8 mouse cellular contexts compared by ENCODE assay signal in the genomic region with DNA sequence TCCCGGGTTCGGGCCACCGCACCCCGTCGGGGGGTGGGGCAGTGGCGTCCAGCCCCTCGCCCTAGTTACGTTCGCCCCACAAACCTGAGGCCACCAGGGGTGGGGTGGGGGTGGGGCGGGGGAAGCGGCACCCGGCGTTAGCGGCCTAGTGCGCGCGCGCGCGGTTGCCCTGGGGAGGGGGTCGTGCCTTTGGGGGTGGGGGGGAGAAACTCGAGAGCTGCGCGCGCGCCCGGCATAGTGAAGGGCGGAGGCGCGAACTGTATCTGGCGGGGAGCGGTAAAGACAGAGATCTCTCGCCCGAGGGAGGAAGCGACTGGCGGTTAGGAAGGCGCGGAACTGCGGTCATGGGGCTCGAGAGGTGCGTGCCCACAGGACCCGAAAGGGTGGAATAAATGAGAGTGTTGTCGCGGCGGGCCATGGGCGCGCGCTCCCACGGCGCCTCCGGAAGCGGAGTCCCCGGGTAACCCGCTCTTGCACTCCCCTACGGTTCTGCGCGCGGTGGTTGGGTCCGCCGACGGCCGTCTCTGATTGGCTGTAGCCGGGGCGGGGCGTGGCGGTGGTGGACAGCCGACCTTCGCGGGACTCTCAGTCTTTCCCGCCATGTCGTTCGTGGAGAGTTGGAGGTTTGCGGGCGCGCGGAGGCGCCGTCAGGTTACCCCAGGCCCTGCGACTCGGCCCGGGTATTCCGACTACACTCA. TPM values are rescaled to one million over a fixed set of nuclear protein-coding genes. Genes with fewer than 3 reads are reported as not detected.
DNase-seq lines count a peak whose midpoint lies in the region; ATAC-seq lines count a peak whose summit lies in the region.

A gene (plus strand): TSS at position 204 of the 698 bp plus-strand sequence.

- peak within 1 kb of the TSS; percentile 82 for H3K9ac ChIP-seq in hindbrain, embryonic 16.5 days (ENCODE audit: low read depth, low read length)

- H3K79me2 ChIP-seq in macrophage (ENCODE audit: inconsistent target): peaks cover 69% of the 10 kb centered on the region

- peak within 1 kb of the TSS; percentile 62 for H3K4me3 ChIP-seq in hindbrain, embryonic 16.5 days (ENCODE audit: low read length)
- H3K4me3 ChIP-seq in macrophage (ENCODE audit: inconsistent target): peak within 1 kb of the TSS; percentile 100

- peaks cover 18% of the 10 kb centered on the region for H3K4me1 ChIP-seq in hindbrain, embryonic 16.5 days (ENCODE audit: control insufficient read depth, insufficient read depth, low read depth, low read length)

- no peaks in the 10 kb centered on the region for H3K27me3 ChIP-seq in hindbrain, embryonic 16.5 days (replicated peaks; ENCODE audit: control insufficient read depth, insufficient read depth, low read length)

- ATAC-seq in hindbrain, embryonic 16.5 days: peak; percentile 92

- WGBS in hindbrain, embryonic 16.5 days: under 1% methylated on average over 65 of the region's 82 CpGs
- WGBS in macrophage (ENCODE audit: missing documents): under 1% methylated on average over 60 of the region's 82 CpGs

- DNase-seq in WW6 (ENCODE audit: low read depth, low spot score): peak; percentile 81
- peak; percentile 94 to 98 for DNase-seq in cerebellum, postnatal 4 days (ENCODE audit: low spot score in 2 of 2)
- DNase-seq in gastrocnemius, adult 18-20 months (ENCODE audit: low spot score): peak; percentile 97
- peak; percentile 98 to 99 for DNase-seq in left cerebral cortex, adult 18-20 months (ENCODE audit: low spot score in 2 of 2)
- peak; percentile 98 for DNase-seq in right cerebral cortex, adult 18-20 months
- peak; percentile 91 for DNase-seq in urinary bladder, postnatal 10 days (ENCODE audit: low spot score)

- H3K27ac ChIP-seq in hindbrain, embryonic 16.5 days (ENCODE audit: low read depth, low read length): peak within 1 kb of the TSS; percentile 98
- H3K27ac ChIP-seq in macrophage: peak within 1 kb of the TSS; percentile 81

- H3K36me3 ChIP-seq in hindbrain, embryonic 16.5 days (ENCODE audit: control insufficient read depth, insufficient read depth, low read length): peaks cover 3% of the 10 kb centered on the region; the same call in 1 of the 2 replicates
- H3K36me3 ChIP-seq in macrophage (ENCODE audit: inconsistent target): peaks cover 10% of the 10 kb centered on the region; the same call in 1 of the 2 replicates

- peak within 1 kb of the TSS; percentile 81 for H3K4me2 ChIP-seq in hindbrain, embryonic 16.5 days (ENCODE audit: low read length)

- no peaks in the 10 kb centered on the region for H3K9me3 ChIP-seq in hindbrain, embryonic 16.5 days (ENCODE audit: control insufficient read depth, low read length)

RNA-seq across cellular contexts. Expression of the gene that starts here (rescaled TPM):
- 10 to 100 TPM; 12.6 to 13.0 TPM for total RNA-seq in gastrocnemius, adult 18-20 months (2021)
- polyA plus RNA-seq in hindbrain, embryonic 16.5 days (2015; fragmentation: Nextera tagmentation; extraction: Ambion mirVana): 30.2 and 31.5 TPM in 2 replicates
- total RNA-seq in left cerebral cortex, adult 18-20 months (2021): 10 to 100 TPM; 11.6 to 12.8 TPM
- 10 to 100 TPM in 8 of 26 experiments, 1 to 10 TPM in 18; 3.3 to 31.6 (median 7.9) TPM for total RNA-seq in macrophage (2018; cell fraction: chromatin; rRNA removed)
- total RNA-seq in macrophage (2018; cell fraction: cytosol; rRNA removed): 10 to 100 TPM in 25 of 26 experiments, 1 to 10 TPM in 1; 10.0 to 19.6 (median 14.0) TPM
- 10 to 100 TPM in 25 of 26 experiments, 1 to 10 TPM in 1; 7.9 to 30.4 (median 16.7) TPM for total RNA-seq in macrophage (2018; cell fraction: nucleus; rRNA removed)
- polyA plus RNA-seq in macrophage (2018): 8.7 to 23.1 TPM (median 15.5 TPM) in 3 replicates

Comparison
In these comparisons a context has a peak if more than half of its experiments do, and no peak if none do; other contexts are left out.
1. Peak in every context shown above with its lines: DNase-seq, ATAC-seq, H3K4me3 ChIP-seq and H3K27ac ChIP-seq.